Mouse (Mus musculus): ENCODE results near the gene Sox5.

Gene Sox5

GRCm38 (mm10) chr6:144652876-144653275, 128.9 kb downstream of the Sox5 start:
- no peak for DNase-seq (ENCODE audit: low spot score)

GRCm38 (mm10) chr6:144648896-144649295, 132.9 kb downstream of the Sox5 start:
- DNase-seq (ENCODE audit: low spot score) = no peak

GRCm38 (mm10) chr6:144648124-144648591, 133.6 kb downstream of the Sox5 start:
- DNase-seq (ENCODE audit: low spot score) = no peak

- DNase-seq (ENCODE audit: low spot score) = no peak
Measured at GRCm38 (mm10) chr6:144646331-144646730, 135.4 kb downstream of the Sox5 start.

GRCm38 (mm10) chr6:144645796-144646195, 136.0 kb downstream of the Sox5 start:
- DNase-seq (ENCODE audit: low spot score) = no peak

GRCm38 (mm10) chr6:144644711-144645110, 137.1 kb downstream of the Sox5 start:
- no peak for DNase-seq (ENCODE audit: low spot score)

GRCm38 (mm10) chr6:144643601-144644000, 138.2 kb downstream of the Sox5 start:
- DNase-seq (ENCODE audit: low spot score) = no peak

GRCm38 (mm10) chr6:144641888-144642287, 139.9 kb downstream of the Sox5 start:
- DNase-seq (ENCODE audit: low spot score) = no peak

- DNase-seq (ENCODE audit: low spot score) = no peak
Measured at GRCm38 (mm10) chr6:144640591-144640990, 141.2 kb downstream of the Sox5 start.

- DNase-seq (ENCODE audit: low spot score) = no peak
Measured at GRCm38 (mm10) chr6:144638547-144638946, 143.2 kb downstream of the Sox5 start.

GRCm38 (mm10) chr6:144627539-144628115, 154.2 kb downstream of the Sox5 start:
- no peak for DNase-seq (ENCODE audit: low spot score)

GRCm38 (mm10) chr6:144621089-144621769, 160.5 kb downstream of the Sox5 start:
- peak; percentile 19 for DNase-seq (ENCODE audit: low spot score)

- no peak for DNase-seq (ENCODE audit: low spot score)
Measured at GRCm38 (mm10) chr6:144611383-144611791, 170.4 kb downstream of the Sox5 start.

GRCm38 (mm10) chr6:144610878-144611277, 170.9 kb downstream of the Sox5 start:
- DNase-seq (ENCODE audit: low spot score) = no peak

- no peak for DNase-seq (ENCODE audit: low spot score)
Measured at GRCm38 (mm10) chr6:144602883-144603282, 178.9 kb downstream of the Sox5 start.

GRCm38 (mm10) chr6:144600351-144600750, 181.4 kb downstream of the Sox5 start:
- no peak for DNase-seq (ENCODE audit: low spot score)

GRCm38 (mm10) chr6:144598324-144598973, 183.3 kb downstream of the Sox5 start:
- DNase-seq (ENCODE audit: low spot score) = no peak

GRCm38 (mm10) chr6:144596536-144597210, 185.1 kb downstream of the Sox5 start:
- DNase-seq (ENCODE audit: low spot score) = no peak

- no peak for DNase-seq (ENCODE audit: low spot score)
Measured at GRCm38 (mm10) chr6:144584854-144585253, 196.9 kb downstream of the Sox5 start.

- no peak for DNase-seq (ENCODE audit: low spot score)
Measured at GRCm38 (mm10) chr6:144584074-144584840, 197.5 kb downstream of the Sox5 start.

GRCm38 (mm10) chr6:144579301-144579700, 202.5 kb downstream of the Sox5 start:
- DNase-seq (ENCODE audit: low spot score) = no peak

GRCm38 (mm10) chr6:144570850-144571249, 210.9 kb downstream of the Sox5 start:
- DNase-seq (ENCODE audit: low spot score) = no peak
